Mouse (Mus musculus) lung, postnatal 4 days (tissue): ENCODE measurements at regions not wholly inside any gene's neighbourhood (a gene's known extent, or its start where the extent isn't known, plus 50 kb on each side); places are given as distances from the start of the nearest gene placed in this dataset.
A peak's percentile ranks its signal among the peaks of the same experiment; 100 is the strongest.

ENCODE experiments used
- DNase-seq, 2 experiments: peaks; one replicate each; pipeline ENCODE4 v3.0.0; 2021

DNA sequence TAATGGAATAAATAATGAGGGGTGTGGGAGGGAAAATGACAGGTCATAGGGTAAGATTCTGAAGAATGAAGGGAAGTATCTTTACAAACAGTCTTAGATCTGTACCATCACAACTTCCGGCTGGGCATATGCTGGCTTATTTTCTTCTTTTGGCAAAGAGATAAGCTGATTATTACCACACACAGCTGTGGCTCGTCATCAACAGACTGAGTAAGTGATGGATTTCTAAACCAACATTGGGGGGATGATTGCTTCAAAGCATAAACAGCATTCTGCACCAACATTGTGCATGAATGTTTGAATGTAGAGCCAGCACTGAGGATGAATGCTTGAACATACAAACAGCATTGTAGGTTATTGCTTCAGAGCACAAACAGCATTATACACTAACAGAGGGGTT lies 181.7 kb upstream of the Dpp10 start:
- peak in 1 of 2 experiments; percentile 7 for DNase-seq
